Mouse (Mus musculus) erythroblast, embryonic 14.5 days (primary cell): ENCODE measurements around the gene Igsf9. TPM values are rescaled to one million over a fixed set of nuclear protein-coding genes. Genes with fewer than 3 reads are reported as not detected.
A peak's percentile ranks its signal among the peaks of the same experiment; 100 is the strongest.

ENCODE experiments used
- H3K27me3 ChIP-seq: 2 replicates; pipeline ENCODE4 v1.6.1; 2012; ENCODE audit warnings: inconsistent platforms; ENCODE audit not compliant: control insufficient read depth
- H3K36me3 ChIP-seq: 2 replicates; pipeline ENCODE4 v1.6.1; 2012; ENCODE audit warnings: mild to moderate bottlenecking, inconsistent platforms; ENCODE audit not compliant: control insufficient read depth
- H3K4me1 ChIP-seq: 2 replicates; pipeline ENCODE4 v1.6.1; 2012; ENCODE audit warnings: inconsistent platforms; ENCODE audit not compliant: control insufficient read depth
- H3K4me3 ChIP-seq: replicated peaks from 2 replicates; pipeline ENCODE3; 2012; ENCODE audit warnings: moderate library complexity, mild to moderate bottlenecking, inconsistent platforms
- H3K9me3 ChIP-seq: 2 replicates; pipeline ENCODE4 v1.6.1; 2012; ENCODE audit warnings: low read length, inconsistent platforms, mixed read lengths; ENCODE audit not compliant: control insufficient read depth
- GATA1 ChIP-seq: IDR thresholded peaks from 2 replicates; pipeline ENCODE4 v1.6.1; 2012; ENCODE audit warnings: low read length, inconsistent platforms, mixed read lengths
- TAL1 ChIP-seq: IDR thresholded peaks from 3 replicates; pipeline ENCODE4 v1.6.1; 2012; ENCODE audit warnings: low read length, inconsistent platforms, mixed read lengths
- polyA plus RNA-seq: library from polyadenylated mRNA; stranded (reverse); fragments of >175 nt; gene quantifications from 2 replicates; pipeline ENCODE4 v1.2.3, GENCODE M21; 2012

The Igsf9 gene
- polyA plus RNA-seq, 1 experiment = not detected

DNA sequence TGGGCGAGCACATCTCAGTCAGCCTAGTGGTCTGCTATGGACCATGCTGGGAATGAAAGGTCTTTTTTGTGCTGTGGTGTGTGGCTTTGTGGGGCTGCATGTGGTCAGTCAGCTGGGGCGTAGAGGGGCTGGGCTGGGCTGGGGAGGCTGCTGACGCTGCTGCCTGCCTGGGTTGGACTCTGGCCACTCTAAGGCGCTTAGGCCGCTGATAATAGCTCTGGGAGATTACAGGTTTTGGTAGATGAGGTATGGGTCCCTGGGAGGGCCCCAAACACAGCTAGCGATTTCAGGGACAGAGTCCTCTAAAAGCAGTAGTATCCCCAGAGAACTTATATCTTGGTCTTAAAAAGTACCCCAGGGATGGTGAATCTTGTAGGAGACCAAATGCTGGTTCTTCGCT is 7.2 kb downstream of the Igsf9 start:
- Histone ChIP-seq H3K4me1 (no peaks in the 10 kb centered on the region; the same call in 1 of the 2 replicates), H3K9me3 (no peaks in the 10 kb centered on the region), H3K36me3 (no peaks in the 10 kb centered on the region), H3K27me3 (no peaks in the 10 kb centered on the region), H3K4me3 (no peak overlapping the region)
- TF ChIP-seq TAL1 (no peak), GATA1 (no peak)

GRCm38 (mm10) chr1:172489585-172490250 is 8.1 kb downstream of the Igsf9 start:
- TF ChIP-seq TAL1 = no peak
- no peak for TF ChIP-seq GATA1
- no peaks in the 10 kb centered on the region for H3K9me3 ChIP-seq
- H3K4me1 ChIP-seq = no peaks in the 10 kb centered on the region; the same call in 1 of the 2 replicates
- H3K36me3 ChIP-seq = no peaks in the 10 kb centered on the region
- H3K4me3 ChIP-seq = no peak overlapping the region
- no peaks in the 10 kb centered on the region for H3K27me3 ChIP-seq

GRCm38 (mm10) chr1:172490261-172490661 is 8.7 kb downstream of the Igsf9 start:
- TF ChIP-seq TAL1 (no peak), GATA1 (no peak)
- H3K4me3 ChIP-seq = no peak overlapping the region
- H3K27me3 ChIP-seq = no peaks in the 10 kb centered on the region
- no peaks in the 10 kb centered on the region for H3K9me3 ChIP-seq
- H3K36me3 ChIP-seq = no peaks in the 10 kb centered on the region
- no peaks in the 10 kb centered on the region; the same call in 1 of the 2 replicates for H3K4me1 ChIP-seq

- Histone ChIP-seq H3K4me3 (no peak overlapping the region), H3K9me3 (no peaks in the 10 kb centered on the region), H3K27me3 (no peaks in the 10 kb centered on the region), H3K4me1 (no peaks in the 10 kb centered on the region; the same call in 1 of the 2 replicates), H3K36me3 (no peaks in the 10 kb centered on the region)
- TF ChIP-seq TAL1 (no peak), GATA1 (no peak)
Measured at GRCm38 (mm10) chr1:172492047-172492446, 10.5 kb downstream of the Igsf9 start.

GRCm38 (mm10) chr1:172493516-172493915 is 11.9 kb downstream of the Igsf9 start:
- peaks cover 5% of the 10 kb centered on the region; the same call in 1 of the 2 replicates for H3K27me3 ChIP-seq

GRCm38 (mm10) chr1:172496030-172496429 is 14.4 kb downstream of the Igsf9 start:
- no peaks in the 10 kb centered on the region for H3K9me3 ChIP-seq
- peaks cover 9% of the 10 kb centered on the region for H3K4me1 ChIP-seq
- H3K4me3 ChIP-seq = no peak overlapping the region
- TF ChIP-seq TAL1 = no peak
- no peaks in the 10 kb centered on the region for H3K36me3 ChIP-seq
- H3K27me3 ChIP-seq = peaks cover 24% of the 10 kb centered on the region

More at GRCm38 (mm10) chr1:172493516-172493915, 11.9 kb downstream of the Igsf9 start:
- Histone ChIP-seq H3K4me1 (no peaks in the 10 kb centered on the region; the same call in 1 of the 2 replicates), H3K4me3 (no peak overlapping the region), H3K9me3 (no peaks in the 10 kb centered on the region), H3K36me3 (no peaks in the 10 kb centered on the region)
- TF ChIP-seq TAL1 (no peak), GATA1 (no peak)

GRCm38 (mm10) chr1:172497428-172497827 is 15.8 kb downstream of the Igsf9 start:
- Histone ChIP-seq H3K4me1 (peaks cover 20% of the 10 kb centered on the region), H3K4me3 (no peak overlapping the region), H3K9me3 (no peaks in the 10 kb centered on the region), H3K36me3 (no peaks in the 10 kb centered on the region), H3K27me3 (peaks cover 35% of the 10 kb centered on the region)
- no peak for TF ChIP-seq TAL1
- TF ChIP-seq GATA1 = no peak

GRCm38 (mm10) chr1:172499765-172500441 is 18.3 kb downstream of the Igsf9 start, which contains the start of gene Tagln2:
Gene Tagln2, plus strand, starts transcription at chr1:172500047.
- H3K4me1 ChIP-seq = peaks cover 32% of the 10 kb centered on the region
- H3K36me3 ChIP-seq = no peaks in the 10 kb centered on the region; the same call in 1 of the 2 replicates
- no peak for TF ChIP-seq GATA1
- no peak for TF ChIP-seq TAL1
- H3K9me3 ChIP-seq = no peaks in the 10 kb centered on the region
- H3K4me3 ChIP-seq = peak within 1 kb of the TSS; percentile 53
- peaks cover 35% of the 10 kb centered on the region for H3K27me3 ChIP-seq

DNA sequence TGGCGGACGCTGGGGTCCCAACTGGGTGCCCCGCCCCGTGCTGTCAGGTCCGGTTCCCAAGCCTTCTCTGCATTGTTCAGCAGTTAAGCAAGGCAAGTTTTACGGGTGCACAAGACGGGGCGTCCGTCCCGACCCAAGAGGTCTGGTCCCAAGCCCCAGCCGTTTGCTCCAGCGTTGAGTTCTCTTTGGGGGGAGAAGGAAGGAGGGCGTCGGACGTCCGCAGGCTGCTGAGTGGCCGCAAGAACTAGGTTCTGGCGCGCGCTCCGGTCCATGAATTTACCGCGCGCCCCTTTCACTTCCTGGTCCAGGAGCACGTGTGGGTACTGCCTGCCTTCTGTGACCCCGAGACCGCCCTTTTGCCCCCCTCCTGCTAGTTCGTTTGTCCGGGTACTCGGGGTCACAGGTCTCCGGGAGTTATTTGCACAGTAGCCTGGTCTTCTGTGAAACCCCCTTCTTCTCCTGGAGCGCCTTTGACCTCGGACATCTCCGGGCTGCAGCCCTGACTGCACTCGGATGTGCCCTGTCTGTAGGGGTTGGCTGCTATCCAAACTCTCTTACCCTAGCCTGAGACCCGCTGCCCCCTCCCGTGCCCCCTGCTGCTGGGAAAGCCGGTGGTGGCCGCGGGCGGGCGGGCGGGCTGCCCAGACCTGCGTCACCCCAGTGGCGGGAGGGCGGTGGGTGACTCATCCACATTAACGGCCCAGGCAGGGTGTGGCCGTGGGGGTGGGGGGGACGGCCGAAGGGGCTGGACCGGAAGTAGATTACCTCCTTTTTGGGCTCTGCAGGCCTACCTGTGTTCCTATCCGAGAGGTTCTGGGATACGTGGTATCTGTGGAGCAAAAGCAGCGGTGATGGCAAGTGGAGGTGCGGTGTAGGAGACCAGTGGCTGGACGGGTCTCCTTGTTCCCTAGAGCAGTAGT is 19.1 kb downstream of the Igsf9 start:
- no peaks in the 10 kb centered on the region for H3K9me3 ChIP-seq
- peaks cover 35% of the 10 kb centered on the region for H3K27me3 ChIP-seq
- peak overlapping the region; percentile 53 for H3K4me3 ChIP-seq
- TF ChIP-seq GATA1 (no peak), TAL1 (no peak)
- peaks cover 32% of the 10 kb centered on the region for H3K4me1 ChIP-seq
- peaks cover 7% of the 10 kb centered on the region; the same call in 1 of the 2 replicates for H3K36me3 ChIP-seq
